Mouse (Mus musculus) gastrocnemius, adult 8-10 months (tissue): ENCODE data around the gene Rprd1b. TPM values are rescaled to one million over a fixed set of nuclear protein-coding genes. Genes with fewer than 3 reads are reported as not detected.

Experiments
- DNase-seq, 2 experiments: peaks; one replicate each; pipeline ENCODE4 v3.0.0; 2022; ENCODE audit warnings: low spot score in 2 of 2
- total RNA-seq, 4 experiments: library from RNA; stranded (reverse); gene quantifications; 2 replicates each; pipeline ENCODE4 v1.2.4; 2022

The Rprd1b gene
- 10 to 100 TPM; 23.0 to 42.6 (median 26.4) TPM for total RNA-seq

DNA sequence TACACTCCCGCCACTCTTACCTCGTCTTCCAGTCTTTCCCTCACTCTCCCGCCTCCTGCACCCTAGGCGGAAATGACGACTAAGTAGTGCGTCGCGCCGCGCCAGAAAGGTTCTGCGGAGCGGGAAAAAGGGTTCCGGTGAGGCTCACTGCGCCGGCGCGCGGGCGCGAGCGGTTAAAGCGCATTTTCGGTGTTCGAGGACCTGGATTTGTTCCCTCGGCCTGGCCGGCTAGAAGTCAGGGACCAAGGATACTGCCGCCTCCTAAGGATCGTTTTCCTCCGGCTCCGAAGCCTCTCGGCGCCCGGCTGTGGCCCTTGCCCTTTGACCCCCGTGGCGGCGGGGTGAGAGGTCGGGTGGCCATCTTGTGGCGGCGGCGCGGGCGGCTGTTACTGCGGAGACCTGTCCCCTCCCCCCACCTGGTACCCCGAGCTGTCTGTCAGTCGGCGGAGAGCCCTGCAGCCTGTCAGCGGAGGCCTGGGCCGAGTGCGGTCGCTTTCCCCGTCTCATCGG is at the start of gene Rprd1b, which contains the start of gene Tti1:
Gene Rprd1b, plus strand, starts transcription at position 144 of the 510 bp plus-strand sequence.
Gene Tti1, minus strand, starts transcription at position 80 of the 510 bp plus-strand sequence.
- DNase-seq = peak; percentile 84 to 87

DNA sequence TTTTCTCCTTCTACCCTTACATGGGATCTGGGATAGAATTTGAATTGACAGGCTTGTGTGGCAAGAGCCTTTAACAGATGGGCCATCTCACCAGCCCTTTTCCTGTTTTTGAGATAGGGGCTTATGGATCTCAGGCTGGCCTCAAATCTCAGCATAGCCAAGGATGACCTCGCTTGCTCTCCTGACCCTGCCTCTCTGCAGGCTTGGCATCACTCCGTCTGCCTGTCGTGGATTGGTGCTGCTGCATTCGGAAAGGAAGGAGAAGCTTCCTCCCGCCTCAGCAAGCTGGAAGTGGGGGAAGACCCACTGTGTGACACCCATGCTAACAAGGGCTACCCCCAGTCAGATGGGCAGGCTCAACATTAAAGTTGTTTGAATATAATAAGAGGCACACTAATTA is 49.1 kb upstream of the Rprd1b start:
- DNase-seq = no peak

DNA sequence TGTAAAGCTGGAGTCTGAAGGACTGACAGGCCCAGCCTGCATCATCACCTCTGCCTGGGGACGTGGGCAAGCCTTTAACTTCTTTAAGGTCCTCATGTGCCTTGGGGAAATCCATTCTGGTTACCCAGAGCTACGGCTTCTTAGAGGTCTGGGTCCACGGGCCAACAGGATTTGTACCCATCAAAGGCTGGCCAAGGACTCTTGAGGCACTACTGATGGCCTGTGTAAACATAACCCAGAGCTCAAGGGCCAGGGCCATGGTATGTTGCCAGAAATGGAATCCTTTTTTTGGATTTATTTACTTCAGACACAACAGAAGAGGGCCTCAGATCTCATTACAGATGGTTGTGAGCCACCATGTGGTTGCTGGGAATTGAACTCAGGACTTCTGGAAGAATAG is 45.6 kb upstream of the Rprd1b start:
- no peak for DNase-seq

DNA sequence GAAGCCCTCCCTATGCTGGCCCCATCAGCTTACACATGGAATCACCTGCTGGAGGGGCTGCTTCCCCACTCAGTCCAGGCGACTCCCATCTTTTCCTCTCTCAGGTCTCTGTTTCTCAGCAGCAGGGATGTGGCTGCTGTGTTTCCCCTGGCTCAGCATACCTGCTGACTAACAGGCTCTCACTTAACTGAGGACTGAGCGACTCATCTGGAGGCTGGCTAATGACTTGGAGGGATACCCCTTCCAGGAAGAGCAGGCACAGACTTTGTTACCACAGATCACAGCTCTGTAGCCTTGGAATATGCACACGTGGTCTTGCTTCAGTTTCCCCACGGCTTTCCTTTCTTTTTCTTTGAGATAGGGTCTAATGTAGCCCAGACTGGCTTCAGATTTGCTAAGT is 45.0 kb upstream of the Rprd1b start:
- no peak for DNase-seq

DNA sequence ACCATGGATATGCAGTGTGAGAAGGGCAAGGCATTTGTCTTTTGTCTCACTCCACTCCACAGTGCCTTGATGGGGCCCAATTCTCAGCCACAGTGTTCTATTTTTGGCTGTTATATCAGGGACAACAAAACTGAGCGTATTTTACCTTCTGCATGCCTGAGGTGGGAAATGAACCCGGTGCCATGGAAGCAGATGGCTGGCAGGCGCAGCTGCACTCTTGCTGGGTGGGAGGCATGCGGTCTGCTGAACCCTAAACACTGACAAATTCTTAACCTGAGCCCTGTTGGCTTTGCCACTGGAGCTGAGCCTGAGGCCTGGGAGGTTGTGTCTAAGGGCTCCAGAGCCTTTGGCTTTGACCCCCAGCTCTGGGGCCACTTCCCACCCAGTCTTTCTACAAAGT is 42.7 kb upstream of the Rprd1b start:
- DNase-seq = no peak

DNA sequence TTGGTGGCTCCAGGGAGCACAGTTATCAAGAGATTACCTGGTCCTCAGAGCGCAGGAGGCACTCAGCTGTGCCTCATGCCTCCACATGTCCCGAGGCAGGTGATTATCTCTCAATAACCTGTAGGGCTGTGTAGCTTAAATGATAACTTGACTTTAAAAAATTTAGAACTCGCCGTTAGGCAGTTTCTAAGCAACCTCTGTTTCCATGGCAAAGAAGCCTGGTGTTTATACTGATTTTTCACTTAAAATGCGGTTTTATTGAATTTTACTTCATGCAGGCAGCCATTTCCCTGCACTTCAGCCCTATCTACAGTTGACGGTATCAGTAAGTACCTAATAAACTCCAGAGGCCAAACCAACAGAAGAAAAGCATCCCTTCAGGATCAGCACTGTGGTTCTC is 42.1 kb upstream of the Rprd1b start:
- no peak for DNase-seq

DNA sequence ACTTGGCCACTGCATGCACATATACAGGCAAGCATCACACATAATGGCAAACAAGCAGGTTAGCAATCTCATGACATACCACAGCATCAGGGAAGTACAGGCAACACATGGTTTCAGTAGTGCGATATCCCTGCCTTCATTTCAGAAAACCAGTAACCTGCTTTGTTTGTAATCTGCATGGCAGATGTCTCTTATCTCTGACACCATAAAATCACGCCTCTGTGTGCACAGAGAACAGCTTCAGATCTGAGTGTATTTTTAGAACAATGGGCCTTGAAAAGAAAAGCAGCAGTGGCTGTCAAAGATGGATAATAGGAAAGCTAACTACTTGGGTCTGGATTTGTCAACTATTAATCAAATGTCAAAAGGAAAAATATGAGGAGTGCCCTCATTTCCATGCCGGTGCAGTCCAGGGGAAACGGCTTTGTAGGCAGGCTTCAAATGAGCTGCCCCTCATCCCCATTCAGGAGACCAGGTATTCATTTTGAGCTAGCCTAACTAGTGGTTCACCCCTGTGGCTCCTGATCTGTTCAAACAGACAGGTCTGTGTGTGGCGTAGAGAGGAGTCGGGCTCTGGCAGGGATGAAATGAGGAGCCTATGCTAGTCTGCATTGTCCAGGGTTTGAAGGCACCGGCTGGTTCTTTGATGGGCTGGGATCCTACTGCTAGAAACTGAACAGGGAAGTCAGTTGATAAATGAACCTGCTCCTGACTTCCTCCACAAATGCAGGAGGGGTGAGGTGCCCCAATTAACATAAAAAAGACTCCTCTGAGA is 39.7 kb upstream of the Rprd1b start:
- no peak for DNase-seq

DNA sequence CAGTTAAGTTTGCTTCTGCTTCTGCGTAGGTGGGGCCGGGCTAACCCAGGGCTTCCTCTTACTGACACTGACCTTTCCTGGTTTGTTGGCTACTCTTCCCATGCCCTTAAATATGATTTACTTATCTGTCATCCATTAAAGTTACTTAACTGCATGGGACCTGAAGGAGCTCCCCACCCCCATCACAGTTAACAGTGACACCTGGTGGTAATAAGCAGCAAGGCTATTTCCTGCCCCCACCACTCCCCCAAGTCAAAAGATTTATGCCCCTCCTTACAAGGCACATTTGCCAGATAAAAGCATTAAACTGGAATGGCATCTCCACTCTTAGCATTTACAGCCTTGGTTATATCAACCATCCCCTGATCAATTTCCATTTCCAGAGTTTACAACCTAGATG is 38.4 kb upstream of the Rprd1b start:
- DNase-seq = peak in 1 of 2 experiments; percentile 13

DNA sequence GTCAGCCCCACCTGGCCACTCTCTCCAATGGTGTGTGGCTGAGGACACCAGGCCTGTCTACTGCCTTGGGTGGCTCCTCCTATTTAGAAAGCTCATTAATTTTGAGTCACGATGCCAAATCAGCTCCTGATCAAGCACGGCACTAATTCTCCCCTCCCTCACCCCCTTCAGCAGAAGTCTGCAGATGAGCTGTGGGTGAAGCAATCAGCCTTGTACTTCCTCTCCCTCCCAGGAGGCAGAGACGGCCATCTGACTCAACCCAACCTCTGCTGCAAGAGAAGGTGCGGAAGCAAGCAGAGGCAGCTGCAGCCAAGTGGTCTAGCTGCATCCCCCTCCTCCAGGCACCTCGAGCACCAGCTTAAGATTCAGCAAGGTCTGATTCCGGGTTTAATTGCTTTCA is 37.3 kb upstream of the Rprd1b start:
- no peak for DNase-seq

DNA sequence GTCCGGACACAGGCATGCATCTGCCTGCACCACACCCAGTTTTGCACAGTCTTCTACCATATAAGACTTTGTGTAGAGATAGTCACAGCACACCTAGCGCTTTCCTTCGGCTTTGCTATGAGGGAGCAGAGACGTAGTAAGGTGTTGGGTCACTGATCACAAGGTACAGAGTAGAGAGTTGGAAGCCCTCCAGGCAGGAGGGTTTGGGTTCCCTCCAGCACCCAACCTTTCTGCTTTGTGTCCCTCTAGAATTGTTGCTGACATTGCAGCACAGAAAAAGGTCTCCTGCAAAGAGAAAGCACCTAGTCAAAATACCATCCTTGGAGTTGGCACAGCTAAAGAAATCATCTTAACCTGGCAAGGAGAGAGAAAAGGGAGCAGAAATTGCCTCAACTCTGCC is 35.8 kb upstream of the Rprd1b start:
- no peak for DNase-seq

DNA sequence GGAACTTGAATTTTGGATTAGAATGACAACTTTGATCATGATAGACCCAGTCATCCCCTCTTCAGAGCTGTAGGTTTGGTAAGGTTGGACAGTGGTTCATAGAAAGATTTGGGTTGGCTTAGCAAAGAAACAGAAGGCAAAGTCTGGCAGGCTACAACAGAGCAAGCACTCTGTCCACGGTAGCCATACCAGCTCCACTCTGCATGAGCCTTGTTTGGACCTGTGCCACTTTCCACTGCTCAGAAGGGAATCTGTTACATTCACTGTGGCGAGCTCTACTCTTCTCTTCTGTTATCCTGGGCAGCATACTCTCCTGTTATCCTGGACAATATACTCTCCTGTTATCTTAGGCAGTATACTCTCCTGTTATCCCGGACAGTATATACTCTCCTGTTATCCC is 29.5 kb upstream of the Rprd1b start:
- no peak for DNase-seq

DNA sequence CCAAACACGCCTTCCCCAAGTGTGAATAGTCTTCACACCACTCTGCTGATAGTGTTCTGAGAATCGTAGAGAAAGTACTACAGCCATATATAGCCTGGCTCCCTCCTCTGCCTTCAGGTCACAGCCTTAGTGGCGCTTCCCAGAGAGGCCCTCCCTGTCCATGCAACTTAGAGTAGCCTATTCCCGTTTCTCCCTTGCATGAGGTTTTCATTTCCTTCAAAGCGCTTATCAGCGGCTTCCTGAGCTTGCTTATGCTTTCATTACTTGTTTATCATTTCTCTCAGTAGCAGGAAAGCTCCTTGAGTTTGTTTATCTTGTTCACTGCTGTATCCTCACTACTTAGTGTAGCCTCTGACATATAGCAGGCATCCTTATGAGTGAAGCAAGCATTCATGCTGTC is 23.7 kb upstream of the Rprd1b start:
- no peak for DNase-seq

DNA sequence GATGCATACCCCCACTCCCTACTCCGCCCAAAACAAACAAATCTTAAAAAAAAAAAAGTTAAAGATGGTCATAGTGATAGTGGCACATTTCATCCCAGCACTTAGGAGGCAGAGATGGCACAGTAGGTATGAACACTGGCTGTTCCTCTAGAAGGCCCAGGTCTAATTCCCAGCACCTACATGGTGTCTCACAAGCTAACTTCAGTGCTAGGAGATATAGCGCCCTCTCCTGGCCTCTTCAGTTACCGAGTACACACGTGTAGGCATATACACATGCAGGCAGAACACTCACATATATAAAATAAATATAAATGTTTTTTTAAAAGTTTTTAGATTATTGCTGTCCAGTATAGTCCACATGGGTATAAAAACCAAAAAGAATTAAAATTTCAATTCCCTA is 22.7 kb upstream of the Rprd1b start:
- DNase-seq = no peak

DNA sequence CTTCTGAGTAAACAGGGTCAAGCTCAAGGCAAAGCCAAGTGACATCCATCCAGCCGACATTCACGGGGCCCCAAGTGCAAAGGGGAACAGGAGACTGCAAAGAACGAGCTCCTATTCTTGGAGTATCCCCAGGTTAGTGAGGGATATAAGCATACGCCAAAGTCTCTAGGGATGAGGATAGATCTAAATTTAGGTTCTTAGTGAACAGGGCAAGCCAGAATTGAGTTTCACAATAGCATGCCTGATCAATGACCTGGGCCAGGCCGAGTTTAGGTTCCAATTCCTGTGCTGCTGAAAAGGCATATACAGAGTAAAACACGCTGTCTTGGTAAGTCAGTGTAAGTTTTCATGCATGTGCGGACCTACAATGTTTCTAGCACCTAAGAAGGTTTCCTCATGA is 18.9 kb upstream of the Rprd1b start:
- no peak for DNase-seq

DNA sequence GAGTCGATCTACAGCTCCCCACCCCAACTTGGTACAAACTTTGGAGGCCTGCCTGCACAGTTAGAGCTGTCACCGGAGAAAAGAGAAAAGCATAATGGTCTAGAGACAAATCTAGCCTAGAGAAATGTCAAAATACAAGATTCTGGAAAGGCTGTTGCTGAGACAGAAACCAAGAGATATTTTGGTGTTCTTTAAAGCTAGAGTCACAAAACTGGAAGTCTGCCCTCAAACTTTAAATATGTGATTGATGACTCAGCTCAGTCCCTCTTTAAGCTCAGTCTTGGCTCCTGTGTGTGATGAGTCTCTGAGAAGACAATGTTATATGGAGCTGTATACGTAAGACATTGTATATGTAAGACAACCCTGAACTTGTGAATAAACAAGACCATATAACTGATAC is 15.7 kb upstream of the Rprd1b start:
- DNase-seq = no peak

DNA sequence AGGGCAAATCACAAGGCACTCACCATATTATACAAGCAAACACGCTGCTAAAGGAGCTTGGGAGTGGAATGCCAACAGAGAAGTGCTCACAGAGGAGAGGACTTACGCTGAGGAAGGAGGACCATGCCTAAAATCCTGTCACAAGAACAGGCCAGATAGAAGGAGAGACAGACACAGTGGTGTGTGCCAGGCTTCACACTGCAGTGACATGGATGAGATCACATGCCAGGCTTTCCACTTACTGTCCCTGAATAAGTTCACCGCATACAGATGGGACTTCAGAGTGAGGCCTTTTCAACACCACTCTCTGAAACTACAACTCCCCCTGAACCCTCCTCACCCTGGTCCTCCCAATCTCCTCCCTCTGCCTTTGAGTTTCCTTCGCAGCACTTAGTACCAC is 11.0 kb upstream of the Rprd1b start:
- no peak for DNase-seq

DNA sequence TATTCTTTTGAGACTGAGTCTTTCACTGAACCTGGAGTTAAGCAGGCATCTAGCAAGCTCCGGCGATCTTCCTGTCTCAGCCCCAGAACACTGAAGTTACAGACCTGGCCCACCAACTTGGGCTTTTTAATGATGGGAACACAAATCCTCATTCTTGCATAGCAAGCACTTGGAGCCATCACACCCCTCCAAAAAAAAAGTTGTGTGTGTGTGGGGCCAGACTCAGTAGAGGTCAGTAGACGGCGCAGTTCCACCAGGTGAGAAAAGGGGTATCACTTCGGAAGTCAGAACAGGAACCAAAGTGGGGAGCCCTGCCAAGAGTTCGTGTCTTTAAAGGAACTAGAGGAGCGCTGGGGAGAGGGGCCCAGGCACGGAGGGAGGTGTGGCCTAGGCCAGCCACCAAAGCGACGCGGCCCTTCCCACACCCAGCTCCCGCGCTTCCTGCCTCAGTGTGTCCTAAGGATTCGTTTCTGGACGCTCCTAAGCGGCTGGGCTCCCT is 393 bp upstream of the Rprd1b start:
- no peak for DNase-seq

DNA sequence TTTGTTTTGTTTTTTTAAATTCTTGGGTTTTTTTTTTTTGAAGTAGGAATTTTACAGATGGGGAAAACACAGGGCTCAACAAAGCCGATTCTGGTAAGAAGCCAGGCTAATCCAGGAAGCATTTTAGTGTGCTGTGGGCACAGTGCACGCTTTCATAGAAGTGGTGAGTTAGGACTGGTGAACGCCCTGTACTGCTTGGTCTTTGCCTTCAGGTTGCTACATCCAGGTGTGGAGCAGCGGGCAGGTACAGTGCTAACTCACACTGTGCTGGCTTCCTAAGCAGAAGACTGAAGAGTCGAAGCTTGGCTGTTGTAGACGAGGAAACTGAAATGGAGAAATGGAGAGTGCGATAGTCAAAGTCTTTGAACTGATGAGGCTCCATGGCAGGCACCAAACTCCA is 1.7 kb downstream of the Rprd1b start:
- no peak for DNase-seq

DNA sequence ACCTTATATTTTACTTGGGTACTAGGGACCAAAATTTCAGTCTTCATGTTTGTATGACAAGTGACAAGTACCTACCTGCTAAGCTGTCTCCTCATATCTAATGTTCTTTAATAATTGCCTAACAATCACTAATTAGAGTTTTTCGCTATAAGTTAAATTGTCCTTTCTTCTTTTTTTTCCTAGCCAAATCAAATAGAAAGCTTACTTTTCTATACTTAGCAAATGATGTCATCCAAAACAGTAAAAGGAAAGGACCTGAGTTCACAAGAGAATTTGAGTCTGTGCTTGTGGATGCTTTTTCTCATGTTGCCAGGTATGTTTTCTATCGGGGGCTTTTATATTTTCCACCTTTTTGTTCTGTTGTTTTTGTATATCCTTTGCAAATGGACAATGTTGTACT is 7.5 kb downstream of the Rprd1b start:
- DNase-seq = no peak

DNA sequence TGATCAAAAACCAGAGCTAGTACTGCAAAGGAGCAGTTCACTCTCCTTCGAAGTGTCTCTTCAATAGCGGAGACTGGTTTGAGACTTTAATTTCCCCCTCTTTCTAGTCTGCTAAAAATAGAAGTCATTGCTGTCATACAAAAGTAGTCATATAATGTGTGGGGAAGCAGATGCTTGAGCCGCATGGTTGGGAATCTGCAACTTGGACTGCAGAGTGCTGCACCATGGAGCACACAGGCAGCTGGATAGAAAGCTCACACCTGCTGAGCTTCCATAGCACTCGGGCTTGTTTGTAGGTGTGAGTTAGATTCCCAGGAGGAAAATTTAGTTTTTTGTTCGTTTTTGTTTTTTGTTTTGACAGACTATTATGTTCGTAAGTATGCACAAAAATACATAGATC is 8.1 kb downstream of the Rprd1b start:
- no peak for DNase-seq

DNA sequence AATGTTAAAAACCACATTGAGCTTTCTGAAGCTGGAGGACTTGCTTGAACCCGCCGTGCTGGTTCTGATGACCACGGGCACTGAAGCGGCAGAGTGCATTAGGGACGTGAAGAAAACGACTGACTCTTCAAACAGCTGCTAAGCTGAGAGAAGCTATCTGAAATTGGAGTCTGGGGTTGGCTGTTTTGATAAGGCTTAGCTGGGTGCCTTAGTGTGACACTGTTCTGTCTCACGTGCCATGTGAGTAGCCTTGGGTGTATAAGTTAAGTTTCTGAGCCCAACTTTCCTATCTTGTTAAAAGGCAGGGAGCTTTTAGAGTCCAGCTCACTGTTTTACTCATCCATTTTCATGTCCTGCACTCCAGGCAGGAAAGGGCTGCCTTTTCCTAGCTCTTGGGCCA is 8.7 kb downstream of the Rprd1b start:
- DNase-seq = no peak

DNA sequence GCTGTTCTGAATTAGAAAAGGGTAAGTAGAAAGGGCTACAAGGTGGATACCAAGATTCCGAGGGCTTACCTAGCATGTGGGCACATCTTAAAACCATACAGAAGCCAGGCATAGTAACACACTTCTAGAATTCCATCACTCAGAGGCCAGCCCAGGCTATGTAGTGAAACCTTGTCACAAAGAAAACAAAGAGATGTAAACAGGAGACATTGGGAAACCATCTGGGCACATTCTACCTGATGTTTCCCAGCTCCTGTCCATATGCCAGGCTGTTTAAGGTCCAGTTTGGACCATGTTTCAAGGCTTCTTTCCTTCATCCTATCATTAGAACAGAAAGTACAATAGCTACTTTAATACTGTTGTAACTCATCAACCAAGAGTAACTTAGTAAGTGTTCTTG is 9.3 kb downstream of the Rprd1b start:
- DNase-seq = no peak

DNA sequence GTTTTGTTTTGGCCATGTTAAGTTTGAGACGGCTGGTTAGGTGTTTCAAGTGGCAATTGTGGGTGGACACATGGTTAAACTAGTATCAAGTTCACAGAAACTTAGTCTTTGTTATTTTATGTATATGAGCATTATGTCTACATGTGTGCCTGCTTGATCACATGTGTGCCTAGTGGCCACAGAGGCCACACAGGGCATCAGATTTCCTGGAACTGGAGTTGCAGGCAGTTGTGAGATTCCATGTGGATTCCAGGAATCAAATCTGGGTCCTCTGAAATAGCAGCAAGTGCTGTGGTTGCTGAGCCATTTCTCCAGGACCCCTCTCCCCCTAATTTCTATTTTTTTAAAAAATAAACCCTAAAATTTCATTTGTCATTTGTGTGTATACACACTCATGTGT is 11.4 kb downstream of the Rprd1b start:
- no peak for DNase-seq
